Mouse (Mus musculus): ENCODE measurements around the gene Wdr6. TPM values are rescaled to one million over a fixed set of nuclear protein-coding genes. Genes with fewer than 3 reads are reported as not detected.
A peak's percentile ranks its signal among the peaks of the same experiment; 100 is the strongest.

Gene Wdr6
- polyA plus RNA-seq, 1 experiment from 2014 or later = 427 TPM

- WGBS = 83% methylated on average over 4 of the region's 4 CpGs
- no peak for ATAC-seq
- Histone ChIP-seq H3K9ac (ENCODE audit: low read depth, low read length) (no peak overlapping the region), H3K27me3 (ENCODE audit: control insufficient read depth, insufficient read depth, low read depth, low read length) (no peaks in the 10 kb centered on the region), H3K36me3 (ENCODE audit: control insufficient read depth, insufficient read depth, low read length) (peaks cover 6% of the 10 kb centered on the region), H3K9me3 (replicated peaks; ENCODE audit: control insufficient read depth, low read length, poor library complexity, severe bottlenecking) (no peaks in the 10 kb centered on the region), H3K4me3 (ENCODE audit: low read depth, low read length) (no peak overlapping the region), H3K4me2 (ENCODE audit: low read length) (no peak overlapping the region), H3K4me1 (ENCODE audit: control insufficient read depth, insufficient read depth, low read length) (peaks cover 16% of the 10 kb centered on the region), H3K27ac (ENCODE audit: low read length) (no peak overlapping the region)
Observed at GRCm38 (mm10) chr9:108599021-108599566, 20.6 kb upstream of the Wdr6 start.

GRCm38 (mm10) chr9:108596998-108597764 is 18.6 kb upstream of the Wdr6 start, which contains the start of gene P4htm:
TSS of gene P4htm (minus strand) at chr9:108597667.
- 2% methylated on average over 67 of the region's 69 CpGs for WGBS
- H3K9me3 ChIP-seq (replicated peaks; ENCODE audit: control insufficient read depth, low read length, poor library complexity, severe bottlenecking) = no peaks in the 10 kb centered on the region
- H3K27ac ChIP-seq (ENCODE audit: low read length) = peak within 1 kb of the TSS; percentile 84

GRCm38 (mm10) chr9:108594354-108594753 is 15.8 kb upstream of the Wdr6 start:
- WGBS = 92% methylated on average over 3 of the region's 3 CpGs
- no peak overlapping the region for H3K9ac ChIP-seq (ENCODE audit: low read depth, low read length)
- no peak for ATAC-seq
- H3K36me3 ChIP-seq (ENCODE audit: control insufficient read depth, insufficient read depth, low read length) = no peaks in the 10 kb centered on the region
- no peak overlapping the region for H3K4me3 ChIP-seq (ENCODE audit: low read depth, low read length)
- peaks cover 18% of the 10 kb centered on the region for H3K4me1 ChIP-seq (ENCODE audit: control insufficient read depth, insufficient read depth, low read length)
- no peak overlapping the region for H3K4me2 ChIP-seq (ENCODE audit: low read length)
- no peaks in the 10 kb centered on the region for H3K9me3 ChIP-seq (replicated peaks; ENCODE audit: control insufficient read depth, low read length, poor library complexity, severe bottlenecking)
- no peaks in the 10 kb centered on the region for H3K27me3 ChIP-seq (ENCODE audit: control insufficient read depth, insufficient read depth, low read depth, low read length)
- no peak overlapping the region for H3K27ac ChIP-seq (ENCODE audit: low read length)

More at GRCm38 (mm10) chr9:108596998-108597764, 18.6 kb upstream of the Wdr6 start, which contains the start of gene P4htm:
- peak within 1 kb of the TSS; percentile 86 for H3K9ac ChIP-seq (ENCODE audit: low read depth, low read length)
- H3K4me3 ChIP-seq (ENCODE audit: low read depth, low read length) = peak within 1 kb of the TSS; percentile 78
- H3K4me2 ChIP-seq (ENCODE audit: low read length) = peak within 1 kb of the TSS; percentile 94
- ATAC-seq = peak; percentile 89
- H3K27me3 ChIP-seq (ENCODE audit: control insufficient read depth, insufficient read depth, low read depth, low read length) = no peaks in the 10 kb centered on the region
- no peaks in the 10 kb centered on the region for H3K36me3 ChIP-seq (ENCODE audit: control insufficient read depth, insufficient read depth, low read length)
- peaks cover 16% of the 10 kb centered on the region for H3K4me1 ChIP-seq (ENCODE audit: control insufficient read depth, insufficient read depth, low read length)

- Histone ChIP-seq H3K4me2 (ENCODE audit: low read length) (no peak overlapping the region), H3K4me1 (ENCODE audit: control insufficient read depth, insufficient read depth, low read length) (peaks cover 37% of the 10 kb centered on the region), H3K27ac (ENCODE audit: low read length) (no peak overlapping the region), H3K27me3 (ENCODE audit: control insufficient read depth, insufficient read depth, low read depth, low read length) (no peaks in the 10 kb centered on the region), H3K9ac (ENCODE audit: low read depth, low read length) (no peak overlapping the region), H3K4me3 (ENCODE audit: low read depth, low read length) (no peak overlapping the region), H3K36me3 (ENCODE audit: control insufficient read depth, insufficient read depth, low read length) (no peaks in the 10 kb centered on the region), H3K9me3 (replicated peaks; ENCODE audit: control insufficient read depth, low read length, poor library complexity, severe bottlenecking) (no peaks in the 10 kb centered on the region)
- WGBS = 81% methylated on average over 4 of the region's 4 CpGs
- ATAC-seq = no peak
Observed at GRCm38 (mm10) chr9:108591462-108591861, 12.9 kb upstream of the Wdr6 start.

- no peak for ATAC-seq
- no peaks in the 10 kb centered on the region for H3K36me3 ChIP-seq (ENCODE audit: control insufficient read depth, insufficient read depth, low read length)
- no peak overlapping the region for H3K9ac ChIP-seq (ENCODE audit: low read depth, low read length)
- H3K4me3 ChIP-seq (ENCODE audit: low read depth, low read length) = no peak overlapping the region
- no peaks in the 10 kb centered on the region for H3K27me3 ChIP-seq (ENCODE audit: control insufficient read depth, insufficient read depth, low read depth, low read length)
- H3K4me1 ChIP-seq (ENCODE audit: control insufficient read depth, insufficient read depth, low read length) = peaks cover 33% of the 10 kb centered on the region
- peak overlapping the region; percentile 98 for H3K27ac ChIP-seq (ENCODE audit: low read length)
- no peaks in the 10 kb centered on the region for H3K9me3 ChIP-seq (replicated peaks; ENCODE audit: control insufficient read depth, low read length, poor library complexity, severe bottlenecking)
- no peak overlapping the region for H3K4me2 ChIP-seq (ENCODE audit: low read length)
- WGBS = 65% methylated on average over 5 of the region's 5 CpGs
Observed at GRCm38 (mm10) chr9:108589229-108589628, 10.7 kb upstream of the Wdr6 start.

- no peaks in the 10 kb centered on the region for H3K36me3 ChIP-seq (ENCODE audit: control insufficient read depth, insufficient read depth, low read length)
- H3K4me2 ChIP-seq (ENCODE audit: low read length) = peak overlapping the region; percentile 57
- peak overlapping the region; percentile 52 for H3K9ac ChIP-seq (ENCODE audit: low read depth, low read length)
- H3K9me3 ChIP-seq (replicated peaks; ENCODE audit: control insufficient read depth, low read length, poor library complexity, severe bottlenecking) = no peaks in the 10 kb centered on the region
- no peaks in the 10 kb centered on the region for H3K27me3 ChIP-seq (ENCODE audit: control insufficient read depth, insufficient read depth, low read depth, low read length)
- whole genome bisulfite sequencing = 2% methylated on average over 14 of the region's 14 CpGs
- H3K4me3 ChIP-seq (ENCODE audit: low read depth, low read length) = peak overlapping the region; percentile 25; the same call in 1 of the 2 replicates
- H3K27ac ChIP-seq (ENCODE audit: low read length) = peak overlapping the region; percentile 98
- H3K4me1 ChIP-seq (ENCODE audit: control insufficient read depth, insufficient read depth, low read length) = peaks cover 33% of the 10 kb centered on the region
- ATAC-seq = peak; percentile 98
Observed at GRCm38 (mm10) chr9:108587571-108588180, 9.1 kb upstream of the Wdr6 start.

- Histone ChIP-seq H3K4me3 (ENCODE audit: low read depth, low read length) (peak overlapping the region; percentile 84; the same call in 1 of the 2 replicates), H3K9me3 (replicated peaks; ENCODE audit: control insufficient read depth, low read length, poor library complexity, severe bottlenecking) (no peaks in the 10 kb centered on the region), H3K27me3 (ENCODE audit: control insufficient read depth, insufficient read depth, low read depth, low read length) (no peaks in the 10 kb centered on the region), H3K27ac (ENCODE audit: low read length) (peak overlapping the region; percentile 97), H3K4me1 (ENCODE audit: control insufficient read depth, insufficient read depth, low read length) (peaks cover 41% of the 10 kb centered on the region), H3K36me3 (ENCODE audit: control insufficient read depth, insufficient read depth, low read length) (peaks cover 9% of the 10 kb centered on the region), H3K9ac (ENCODE audit: low read depth, low read length) (peak overlapping the region; percentile 98), H3K4me2 (ENCODE audit: low read length) (peak overlapping the region; percentile 87)
- WGBS = 66% methylated on average over 5 of the region's 5 CpGs
- no peak; the same call in 1 of the 2 replicates for ATAC-seq
Observed at GRCm38 (mm10) chr9:108579344-108579690, 778 bp upstream of the Wdr6 start.

- ATAC-seq = no peak; the same call in 1 of the 2 replicates
- H3K4me2 ChIP-seq (ENCODE audit: low read length) = peak overlapping the region; percentile 87
- H3K27ac ChIP-seq (ENCODE audit: low read length) = peak overlapping the region; percentile 97
- peak overlapping the region; percentile 98 for H3K9ac ChIP-seq (ENCODE audit: low read depth, low read length)
- peak overlapping the region; percentile 84 for H3K4me3 ChIP-seq (ENCODE audit: low read depth, low read length)
- no peaks in the 10 kb centered on the region for H3K27me3 ChIP-seq (ENCODE audit: control insufficient read depth, insufficient read depth, low read depth, low read length)
- peaks cover 17% of the 10 kb centered on the region for H3K36me3 ChIP-seq (ENCODE audit: control insufficient read depth, insufficient read depth, low read length)
- WGBS = under 1% methylated on average over 24 of the region's 24 CpGs
- H3K9me3 ChIP-seq (replicated peaks; ENCODE audit: control insufficient read depth, low read length, poor library complexity, severe bottlenecking) = no peaks in the 10 kb centered on the region
- H3K4me1 ChIP-seq (ENCODE audit: control insufficient read depth, insufficient read depth, low read length) = peaks cover 50% of the 10 kb centered on the region
Observed at GRCm38 (mm10) chr9:108577934-108578544, 500 bp downstream of the Wdr6 start.
